Mouse (Mus musculus) midbrain, embryonic 11.5 days (tissue): ENCODE measurements around the gene Casc3. TPM values are rescaled to one million over a fixed set of nuclear protein-coding genes. Genes with fewer than 3 reads are reported as not detected.
A peak's percentile ranks its signal among the peaks of the same experiment; 100 is the strongest.
"Not testable (repeated sequence)": the region's sequence is repeated elsewhere in the genome, so short reads cannot be mapped to it uniquely, and the experiment has no call there.

Experiments used
- ATAC-seq: fragments of 200-750 bp; cut with Nextera tagmentation; 2 replicates; pipeline ENCODE4 v1.8.0; 2017; ENCODE audit warnings: moderate TSS enrichment, moderate library complexity; ENCODE audit not compliant: low FRiP score
- DNase-seq: peaks from one replicate; pipeline ENCODE4 v3.0.0; 2015; ENCODE audit warnings: low spot score; ENCODE audit errors: missing footprints
- H3K27ac ChIP-seq: fragments of 300-500 bp; sonication (generic); 2 replicates; pipeline ENCODE4 v1.5.1; 2014; ENCODE audit warnings: low read depth, low read length
- H3K27me3 ChIP-seq: fragments of 300-500 bp; sonication (generic); 2 replicates; pipeline ENCODE4 v1.6.1; 2014; ENCODE audit warnings: mild to moderate bottlenecking, low read length, moderate library complexity, mixed read lengths; ENCODE audit not compliant: control insufficient read depth, insufficient read depth
- H3K36me3 ChIP-seq: fragments of 300-500 bp; sonication (generic); 2 replicates; pipeline ENCODE4 v1.6.1; 2014; ENCODE audit warnings: mild to moderate bottlenecking, low read length, moderate library complexity, mixed read lengths; ENCODE audit not compliant: control insufficient read depth, insufficient read depth
- H3K4me1 ChIP-seq: fragments of 300-500 bp; sonication (generic); 2 replicates; pipeline ENCODE4 v1.6.1; 2014; ENCODE audit warnings: low read length; ENCODE audit not compliant: control insufficient read depth, insufficient read depth
- H3K4me2 ChIP-seq: fragments of 300-500 bp; sonication (generic); 2 replicates; pipeline ENCODE4 v1.6.1; 2014; ENCODE audit warnings: mild to moderate bottlenecking, moderate library complexity
- H3K4me3 ChIP-seq: fragments of 300-500 bp; sonication (generic); 2 replicates; pipeline ENCODE4 v1.5.1; 2014; ENCODE audit warnings: low read depth, low read length
- H3K9ac ChIP-seq: fragments of 300-500 bp; sonication (generic); 2 replicates; pipeline ENCODE4 v1.6.1; 2014; ENCODE audit warnings: low read length
- H3K9me3 ChIP-seq: fragments of 300-500 bp; sonication (generic); 2 replicates; pipeline ENCODE4 v1.6.1; 2016; ENCODE audit warnings: low read length; ENCODE audit not compliant: control insufficient read depth
- WGBS: fragments of 180-500 bp; shearing (Covaris S2); extraction: QIAGEN DNeasy Blood & Tissue Kit; methylation state at CpG from one replicate; pipeline ENCODE4 v1.1.7; 2014; 5-methylcytosine and 5-hydroxymethylcytosine counted together
- polyA plus RNA-seq: library from polyadenylated mRNA; unstranded; fragments of >200 nt; fragmentation: Nextera tagmentation; extraction: Ambion mirVana; gene quantifications from 2 replicates; pipeline ENCODE4 v1.2.1, GENCODE M21; 2014

The Casc3 gene
- polyA plus RNA-seq, 1 experiment from 2014 or later = 53.1 TPM

DNA sequence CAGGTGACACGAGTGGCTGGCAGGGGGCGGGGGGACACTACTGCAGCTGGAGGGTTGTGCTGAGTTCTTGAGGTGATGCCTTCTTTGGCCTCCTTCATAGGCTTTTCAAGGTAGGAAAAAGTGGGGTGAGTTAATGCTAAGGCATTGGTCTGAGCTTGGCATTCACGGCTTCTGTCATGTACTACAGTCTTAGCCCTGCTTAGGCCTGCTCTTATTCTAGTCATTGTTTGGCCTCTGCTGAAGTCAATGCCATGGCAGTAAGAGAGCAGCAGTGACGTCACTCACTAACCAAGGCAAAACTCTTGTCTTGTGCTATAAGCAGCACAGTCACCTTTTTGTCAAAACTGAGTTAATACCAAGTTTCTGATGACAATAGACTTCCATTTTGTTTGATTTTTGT lies 6.8 kb upstream of the Casc3 start:
- no peaks in the 10 kb centered on the region for H3K9me3 ChIP-seq
- peak overlapping the region; percentile 69 for H3K4me2 ChIP-seq
- peaks cover 23% of the 10 kb centered on the region for H3K4me1 ChIP-seq
- H3K27ac ChIP-seq = no peak overlapping the region
- DNase-seq (peak; percentile 89), ATAC-seq (no peak)
- no peaks in the 10 kb centered on the region for H3K27me3 ChIP-seq
- H3K9ac ChIP-seq = peak overlapping the region; percentile 99
- WGBS = 63% methylated on average over 4 of the region's 4 CpGs
- peaks cover 17% of the 10 kb centered on the region for H3K36me3 ChIP-seq
- H3K4me3 ChIP-seq = peak overlapping the region; percentile 100

DNA sequence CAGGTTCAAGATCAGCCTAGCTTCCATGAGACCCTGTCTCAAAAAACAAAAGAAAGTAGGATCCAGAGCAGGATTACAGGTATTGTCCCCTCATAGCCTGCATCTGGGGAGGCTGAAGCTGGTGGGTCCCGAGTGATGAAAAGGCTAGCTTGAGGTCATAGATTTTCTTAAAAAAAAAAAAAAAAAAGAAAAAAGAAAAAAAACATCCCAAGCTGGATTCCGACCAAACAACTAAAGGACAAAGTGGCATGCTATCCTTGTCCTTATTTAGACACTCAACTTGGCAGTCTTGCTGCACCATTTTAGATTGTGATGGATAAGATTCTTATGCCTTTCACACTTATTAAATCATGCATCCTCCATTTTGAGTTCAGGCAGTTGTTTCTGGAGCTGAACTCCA lies 3.7 kb downstream of the Casc3 start:
- 82% methylated on average over 2 of the region's 2 CpGs for WGBS
- Histone ChIP-seq H3K4me1 (peaks cover 15% of the 10 kb centered on the region), H3K27me3 (no peaks in the 10 kb centered on the region), H3K36me3 (peaks cover 29% of the 10 kb centered on the region), H3K9ac (no peak overlapping the region), H3K4me3 (no peak overlapping the region), H3K27ac (no peak overlapping the region; the same call in 1 of the 2 replicates), H3K9me3 (no peaks in the 10 kb centered on the region), H3K4me2 (no peak overlapping the region)
- DNase-seq = no peak
- ATAC-seq = no peak

DNA sequence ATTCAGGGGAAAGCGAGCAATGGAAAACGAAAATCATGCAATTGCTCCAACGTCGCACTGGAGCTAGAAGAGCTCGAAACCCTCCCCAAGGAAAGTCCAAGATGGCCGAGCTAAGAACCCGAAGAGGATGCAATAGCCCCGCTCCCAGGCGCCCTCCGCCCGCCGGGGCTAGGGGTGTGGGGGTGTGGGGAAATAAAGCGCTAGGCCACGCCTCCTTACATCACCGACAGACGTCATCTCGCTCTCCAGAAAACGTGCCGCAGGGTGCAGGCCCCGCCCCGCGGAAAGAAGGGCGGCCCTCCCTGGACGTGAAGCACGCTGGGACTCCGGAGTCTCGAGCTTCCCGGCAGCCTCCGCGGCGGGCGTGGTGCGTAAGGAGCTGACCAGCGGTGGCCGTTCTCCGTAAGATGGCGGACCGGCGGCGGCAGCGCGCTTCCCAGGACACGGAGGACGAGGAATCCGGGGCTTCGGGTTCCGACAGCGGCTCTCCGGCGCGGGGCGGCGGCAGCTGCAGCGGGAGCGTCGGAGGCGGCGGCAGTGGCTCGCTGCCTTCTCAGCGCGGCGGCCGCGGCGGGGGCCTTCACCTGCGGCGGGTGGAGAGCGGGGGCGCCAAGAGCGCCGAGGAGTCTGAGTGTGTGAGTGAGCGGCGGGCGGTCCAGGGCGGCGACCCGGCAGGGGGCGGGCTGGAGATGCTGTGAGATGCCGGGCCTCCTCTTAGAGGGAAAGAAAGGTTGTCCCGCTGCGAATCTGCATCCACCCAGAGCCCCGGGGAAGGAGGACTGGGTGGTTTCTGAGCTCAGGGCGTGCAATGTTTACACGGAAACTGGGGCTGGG lies 5.0 kb downstream of the Casc3 start:
- Histone ChIP-seq H3K27ac (peak overlapping the region; percentile 96), H3K4me1 (peaks cover 15% of the 10 kb centered on the region), H3K36me3 (peaks cover 19% of the 10 kb centered on the region), H3K4me2 (peak overlapping the region; percentile 71), H3K9ac (peak overlapping the region; percentile 93), H3K27me3 (no peaks in the 10 kb centered on the region), H3K4me3 (peak overlapping the region; percentile 93), H3K9me3 (no peaks in the 10 kb centered on the region)
- under 1% methylated on average over 77 of the region's 84 CpGs for WGBS
- DNase-seq = peak; percentile 100
- ATAC-seq = peak; percentile 99

DNA sequence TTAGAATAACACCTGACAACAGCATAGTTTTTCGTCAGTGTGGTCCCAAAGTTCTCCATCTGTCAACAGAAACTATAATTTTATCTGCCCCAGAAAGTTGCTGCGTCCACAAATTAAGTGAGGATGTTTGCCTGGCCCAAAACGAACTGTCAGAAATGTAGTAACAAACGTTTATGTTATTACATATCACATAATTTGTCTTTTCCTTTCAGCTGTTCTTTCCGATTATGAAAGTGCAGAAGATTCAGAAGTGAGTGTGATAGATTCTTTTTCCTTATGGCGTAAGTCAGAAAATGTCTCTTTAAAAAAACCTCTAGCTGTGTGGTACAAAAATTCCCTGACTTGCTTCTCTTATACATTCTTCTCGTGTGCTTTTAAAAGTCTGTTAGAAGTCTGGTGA lies 6.0 kb downstream of the Casc3 start:
- DNase-seq (no peak), ATAC-seq (no peak)
- Histone ChIP-seq H3K36me3 (peaks cover 15% of the 10 kb centered on the region), H3K27me3 (no peaks in the 10 kb centered on the region), H3K9me3 (no peaks in the 10 kb centered on the region), H3K27ac (no peak overlapping the region; the same call in 1 of the 2 replicates), H3K9ac (peak overlapping the region; percentile 93), H3K4me2 (peak overlapping the region; percentile 71), H3K4me3 (peak overlapping the region; percentile 93), H3K4me1 (peaks cover 15% of the 10 kb centered on the region)
- WGBS = 81% methylated on average over 7 of the region's 7 CpGs

DNA sequence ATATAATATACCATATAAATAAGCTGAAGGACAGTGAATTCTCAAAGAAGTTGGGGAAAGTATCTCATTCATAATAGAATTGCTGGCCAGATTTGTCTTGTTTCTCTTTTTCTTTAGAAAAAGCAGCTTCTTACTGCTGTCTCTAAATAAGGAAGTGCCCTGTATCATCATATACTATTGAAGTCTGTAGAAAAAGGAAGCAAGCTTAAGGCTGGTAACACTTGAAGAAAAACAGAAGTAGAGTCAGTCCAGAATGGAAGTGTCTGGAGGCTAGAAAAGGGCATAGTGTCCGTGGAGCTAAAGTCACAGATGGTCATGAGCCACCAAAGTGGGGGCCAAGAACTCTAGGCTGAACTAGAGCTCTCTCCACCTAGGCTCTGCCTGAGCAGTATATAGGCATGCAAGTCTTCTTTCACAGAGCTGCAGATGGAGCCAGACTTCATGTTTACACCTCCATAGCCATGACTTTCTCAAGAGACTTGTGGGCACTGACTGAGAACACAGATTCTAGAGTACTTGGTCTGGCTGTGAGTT lies 12.1 kb downstream of the Casc3 start:
- ATAC-seq (no peak), DNase-seq (no peak)
- Histone ChIP-seq H3K4me2 (no peak overlapping the region), H3K4me1 (no peaks in the 10 kb centered on the region), H3K27ac (no peak overlapping the region), H3K9ac (no peak overlapping the region), H3K9me3 (no peaks in the 10 kb centered on the region), H3K27me3 (no peaks in the 10 kb centered on the region), H3K36me3 (peaks cover 33% of the 10 kb centered on the region), H3K4me3 (no peak overlapping the region)
- 96% methylated on average over 1 of the region's 1 CpGs for WGBS

DNA sequence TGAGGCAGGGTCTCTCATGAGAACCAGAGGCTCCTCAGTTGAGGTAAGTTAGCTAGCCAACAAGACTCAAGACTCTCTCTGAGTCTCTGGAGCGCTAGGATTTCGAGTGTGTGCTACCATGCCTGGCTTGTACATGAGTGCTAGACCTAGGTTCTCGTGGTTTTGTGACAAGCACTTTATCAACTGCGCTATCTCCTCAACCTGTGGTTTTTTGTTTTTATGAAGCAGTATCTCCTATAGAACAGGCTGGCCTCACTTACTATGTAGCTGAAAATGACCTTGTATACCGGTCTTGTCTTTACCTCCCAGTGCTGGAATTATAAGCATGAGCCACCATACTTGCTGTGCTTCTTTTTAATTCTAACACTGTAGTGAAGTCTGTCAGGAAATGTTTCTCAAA lies 16.3 kb downstream of the Casc3 start:
- Histone ChIP-seq H3K9ac (no peak overlapping the region), H3K4me1 (no peaks in the 10 kb centered on the region), H3K36me3 (peaks cover 43% of the 10 kb centered on the region), H3K4me3 (no peak overlapping the region), H3K27me3 (no peaks in the 10 kb centered on the region), H3K4me2 (no peak overlapping the region), H3K27ac (no peak overlapping the region), H3K9me3 (no peaks in the 10 kb centered on the region)
- DNase-seq = no peak
- WGBS = 98% methylated on average over 5 of the region's 5 CpGs
- no peak for ATAC-seq

DNA sequence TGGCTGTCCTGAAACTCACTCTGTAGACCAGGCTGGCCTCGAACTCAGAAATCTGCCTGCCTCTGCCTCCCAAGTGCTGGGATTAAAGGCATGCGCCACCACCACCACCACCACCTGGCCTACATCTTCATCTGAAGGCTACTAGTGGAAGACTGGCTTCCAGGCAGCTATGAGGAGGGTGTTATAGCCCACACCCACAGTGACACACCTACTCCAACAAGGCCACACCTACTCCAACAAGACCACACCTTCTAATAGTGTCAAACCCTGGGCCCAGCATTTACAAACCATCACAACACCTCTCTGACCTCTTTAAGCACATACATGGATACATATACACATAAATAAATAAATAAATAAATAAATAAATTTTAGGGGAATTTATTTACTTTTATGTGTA lies 21.4 kb downstream of the Casc3 start:
- H3K9ac ChIP-seq, DNase-seq, H3K4me2 ChIP-seq, H3K4me3 ChIP-seq, H3K4me1 ChIP-seq, ATAC-seq, H3K27me3 ChIP-seq, H3K9me3 ChIP-seq, H3K27ac ChIP-seq: not testable (repeated sequence)
- 100% methylated on average over 2 of the region's 2 CpGs for WGBS
- H3K36me3 ChIP-seq = peaks cover 47% of the 10 kb centered on the region

DNA sequence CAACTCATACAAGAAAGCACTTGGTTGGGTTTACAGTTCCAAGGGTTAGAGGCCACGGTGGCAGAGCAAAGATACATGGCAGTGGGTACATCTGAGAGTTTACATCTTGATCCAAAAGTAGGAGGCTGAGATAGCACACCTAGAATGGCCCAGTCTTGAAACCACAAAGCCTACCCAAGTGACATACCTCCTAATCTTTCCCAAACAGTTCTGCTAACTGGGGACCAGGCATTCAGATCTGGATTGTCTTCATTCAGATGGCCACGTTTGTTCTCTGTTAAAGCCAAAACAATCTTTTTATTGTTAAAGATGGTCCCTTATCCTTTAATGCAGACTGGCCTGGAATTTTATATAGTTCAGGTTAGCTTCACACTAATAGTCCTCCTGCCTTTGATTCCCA lies 23.2 kb downstream of the Casc3 start:
- Histone ChIP-seq H3K9me3 (no peaks in the 10 kb centered on the region), H3K27me3 (no peaks in the 10 kb centered on the region), H3K9ac (no peak overlapping the region), H3K4me3 (no peak overlapping the region), H3K36me3 (peaks cover 47% of the 10 kb centered on the region), H3K4me2 (no peak overlapping the region), H3K27ac (no peak overlapping the region), H3K4me1 (no peaks in the 10 kb centered on the region)
- ATAC-seq (no peak), DNase-seq (no peak)
- WGBS = 84% methylated on average over 2 of the region's 2 CpGs

DNA sequence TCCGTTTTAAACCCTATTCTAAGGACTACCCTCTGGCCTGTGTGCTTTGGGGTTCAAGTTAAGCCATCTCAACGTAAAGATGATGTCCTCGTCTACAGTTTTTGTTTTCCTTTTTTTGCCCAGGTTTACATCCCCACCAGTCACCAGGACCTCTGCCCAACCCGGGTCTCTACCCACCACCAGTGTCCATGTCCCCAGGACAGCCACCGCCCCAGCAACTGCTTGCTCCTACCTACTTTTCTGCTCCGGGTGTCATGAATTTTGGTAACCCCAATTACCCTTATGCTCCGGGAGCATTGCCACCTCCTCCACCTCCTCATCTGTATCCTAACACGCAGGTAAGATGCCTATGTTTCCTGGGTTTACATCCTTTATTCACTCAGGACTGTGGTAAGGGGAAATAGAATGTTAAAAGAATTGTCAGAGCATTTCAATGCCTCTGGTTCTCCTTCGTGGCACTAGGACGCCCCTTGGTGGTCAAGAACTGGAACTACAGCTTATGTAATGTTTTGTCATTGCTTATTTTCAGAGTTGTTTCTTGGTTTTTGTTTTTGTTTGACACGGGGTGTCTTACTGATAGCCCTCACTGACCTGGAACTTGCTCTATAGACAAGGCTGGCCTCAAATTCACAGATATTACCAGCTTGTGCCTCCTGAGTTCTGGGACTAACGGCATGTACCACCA lies 24.5 kb downstream of the Casc3 start:
- WGBS = 79% methylated on average over 12 of the region's 12 CpGs
- Histone ChIP-seq H3K36me3 (peaks cover 46% of the 10 kb centered on the region), H3K4me3 (no peak overlapping the region), H3K9me3 (no peaks in the 10 kb centered on the region), H3K27me3 (no peaks in the 10 kb centered on the region), H3K27ac (no peak overlapping the region), H3K4me1 (peaks cover 1% of the 10 kb centered on the region; the same call in 1 of the 2 replicates), H3K9ac (no peak overlapping the region), H3K4me2 (no peak overlapping the region)
- no peak for ATAC-seq
- DNase-seq = no peak
